Mouse (Mus musculus): Measurements from ENCODE around the gene Fcmr.

Fcmr gene

DNA sequence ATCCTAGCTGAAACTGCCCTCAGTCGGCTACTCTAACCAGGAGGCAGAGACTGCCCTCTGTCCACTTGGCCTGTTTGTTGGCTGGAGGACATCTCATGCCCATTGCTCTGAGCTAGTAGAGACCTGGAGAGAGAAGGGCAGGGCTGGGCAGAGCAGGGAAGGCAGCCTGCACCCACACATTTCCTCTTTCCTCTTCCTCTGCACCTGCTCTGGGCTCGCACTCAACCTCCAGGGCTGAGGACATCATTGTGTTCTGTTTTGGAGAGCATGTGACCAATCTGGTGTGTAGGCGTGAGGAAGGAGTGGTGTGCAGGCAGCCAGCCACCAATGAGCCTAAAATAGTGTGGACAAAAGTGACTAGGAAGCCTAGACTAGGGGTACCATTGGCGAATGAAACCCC lies 1.2 kb upstream of the Fcmr start:
- no peak for DNase-seq (ENCODE audit: low spot score)

DNA sequence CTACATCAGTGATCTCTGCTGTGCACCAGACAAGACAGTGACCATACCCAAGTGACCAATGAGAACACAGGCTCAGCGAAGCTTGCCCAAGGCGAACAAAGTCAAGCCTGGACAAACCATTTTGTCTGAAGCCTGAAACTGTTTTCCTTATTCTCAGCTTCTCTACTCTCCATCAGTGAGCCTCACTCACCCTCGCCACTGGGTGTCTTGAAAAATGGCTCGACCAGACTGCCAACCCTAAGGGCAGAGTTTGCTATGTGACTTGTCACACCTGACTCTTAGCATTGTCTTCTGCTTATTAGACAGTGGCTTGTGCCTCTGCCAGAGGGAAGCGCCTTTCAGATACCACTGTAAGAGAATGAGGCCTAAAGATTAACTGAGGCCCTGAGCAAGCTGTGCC lies 728 bp upstream of the Fcmr start:
- DNase-seq (ENCODE audit: low spot score): no peak

- DNase-seq (ENCODE audit: low spot score): no peak
Measured at GRCm38 (mm10) chr1:130872912-130873311, 7.4 kb downstream of the Fcmr start.

DNA sequence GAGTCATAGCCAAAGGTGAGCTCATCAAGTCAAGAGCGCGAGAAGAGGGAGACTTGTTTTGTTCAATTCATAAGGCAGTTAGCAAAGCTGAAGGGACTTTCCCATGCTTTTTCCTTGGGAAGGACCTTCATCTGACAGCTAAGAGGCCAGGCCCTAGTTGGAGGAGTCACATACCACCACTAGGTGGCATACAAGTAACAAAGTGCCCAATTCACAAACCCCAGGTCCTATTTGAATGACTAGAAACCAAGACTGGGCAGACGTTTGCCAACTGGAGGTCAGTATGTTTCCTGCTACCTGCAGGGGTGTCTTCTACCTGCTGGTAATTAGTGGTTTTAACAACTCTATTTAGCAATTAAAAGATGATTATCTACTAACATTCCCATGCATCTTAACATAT lies 9.7 kb downstream of the Fcmr start:
- peak; percentile 24 for DNase-seq (ENCODE audit: low spot score)

- DNase-seq (ENCODE audit: low spot score): no peak
Measured at GRCm38 (mm10) chr1:130875910-130876309, 10.4 kb downstream of the Fcmr start.

DNA sequence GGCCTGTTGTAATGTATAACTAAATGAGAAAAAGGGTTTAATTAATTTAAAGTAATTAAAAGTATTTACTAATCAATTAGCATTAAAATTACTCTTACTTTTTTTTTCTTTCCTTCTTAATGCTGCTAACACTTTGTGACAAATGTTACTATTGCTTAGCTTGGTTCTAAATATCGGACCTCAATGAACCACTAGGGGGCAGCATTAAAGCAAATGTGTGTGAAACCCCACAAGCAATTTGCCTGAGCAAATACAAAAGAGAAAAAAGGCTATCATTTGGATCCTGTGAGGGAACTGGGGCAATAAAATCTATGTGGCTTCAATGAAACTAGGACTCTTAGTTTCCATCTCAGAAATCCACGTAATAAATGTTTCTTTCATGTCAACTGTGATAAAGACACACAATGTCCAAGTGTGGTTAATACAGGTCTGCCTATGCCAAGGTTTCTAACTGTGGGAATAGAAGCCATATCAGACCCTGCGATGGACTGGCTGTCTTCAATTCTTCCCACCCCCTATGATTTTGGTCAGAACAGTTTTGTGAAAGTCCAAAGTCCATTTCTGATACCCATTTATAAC lies 11.6 kb downstream of the Fcmr start:
- no peak for DNase-seq (ENCODE audit: low spot score)

DNA sequence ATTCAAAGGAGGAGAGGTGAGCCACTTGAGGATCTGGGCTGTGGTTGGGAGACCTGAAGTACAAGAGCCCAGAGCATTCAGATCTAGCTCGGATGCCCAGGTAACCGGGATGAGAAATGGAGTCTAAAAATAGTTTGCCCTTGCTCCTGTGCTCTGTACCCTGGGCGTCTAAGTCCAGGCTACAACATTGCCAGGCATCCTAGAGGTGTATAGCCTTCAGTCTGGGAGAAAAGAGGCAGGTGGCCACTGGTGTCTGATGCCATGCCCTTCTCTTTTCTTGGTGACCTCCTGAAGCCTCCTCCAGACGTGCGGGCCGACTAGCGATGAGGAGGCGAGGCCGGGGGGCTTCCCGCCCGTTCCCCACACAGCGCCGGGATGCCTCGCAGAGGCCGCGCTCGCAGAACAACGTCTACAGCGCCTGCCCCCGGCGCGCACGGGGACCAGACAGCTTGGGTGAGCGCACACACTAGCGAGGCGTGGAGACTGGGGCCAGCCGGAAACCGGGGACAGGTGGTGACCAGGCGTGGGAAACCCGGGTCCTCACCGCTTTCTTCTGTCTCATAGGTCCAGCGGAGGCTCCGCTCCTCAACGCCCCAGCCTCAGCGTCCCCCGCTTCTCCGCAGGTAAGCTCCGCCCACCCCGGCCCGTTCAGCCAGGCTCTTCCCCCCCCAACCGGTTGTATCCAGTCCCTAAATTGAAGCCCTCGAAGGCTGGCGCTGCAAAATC lies 12.6 kb downstream of the Fcmr start:
- no peak for DNase-seq (ENCODE audit: low spot score)

- no peak for DNase-seq (ENCODE audit: low spot score)
Measured at GRCm38 (mm10) chr1:130879927-130880326, 14.5 kb downstream of the Fcmr start.

- DNase-seq (ENCODE audit: low spot score): no peak
Measured at GRCm38 (mm10) chr1:130883146-130883545, 17.7 kb downstream of the Fcmr start.

DNA sequence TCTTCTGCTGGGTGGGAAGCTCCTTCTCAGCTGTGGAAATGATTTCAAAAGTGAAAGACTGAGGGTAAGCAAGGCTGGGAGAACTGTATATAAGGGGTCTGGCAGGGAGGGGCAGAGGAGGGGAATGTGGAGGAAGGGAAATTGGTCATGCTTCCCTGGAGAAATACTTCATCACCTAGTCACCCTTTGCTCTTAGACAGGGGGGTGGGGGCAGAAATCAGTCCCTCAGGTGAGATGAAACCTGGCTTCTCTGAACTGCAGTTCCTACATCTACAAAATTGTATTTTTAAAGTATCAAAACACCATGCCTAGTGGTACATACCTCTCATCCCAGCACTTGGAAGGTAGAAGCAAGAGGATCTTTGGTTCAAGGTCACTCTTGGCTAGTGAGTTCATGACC lies 21.9 kb downstream of the Fcmr start, which contains the start of gene Il24:
TSS of gene Il24 (minus strand) at position 101 of the 400 bp plus-strand sequence.
- DNase-seq (ENCODE audit: low spot score): no peak

DNA sequence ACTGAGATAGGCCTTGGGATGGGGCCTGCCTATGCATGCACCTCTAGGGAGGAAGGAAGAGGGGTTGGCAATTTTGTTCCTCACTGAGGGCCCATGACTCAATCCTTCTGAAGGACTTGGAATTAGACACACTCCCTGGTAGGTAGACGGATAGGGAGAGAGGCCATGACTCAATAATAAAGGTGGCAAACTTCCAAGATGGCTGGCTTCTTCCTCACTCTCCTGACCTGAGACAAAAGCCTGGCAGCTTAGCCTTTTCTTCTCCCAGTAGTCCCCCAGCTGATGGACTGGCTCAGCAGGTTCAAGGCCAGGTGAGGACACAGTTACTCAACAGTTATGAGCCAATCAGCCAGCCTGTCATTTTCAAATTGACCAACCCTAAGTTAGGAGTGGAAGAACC lies 27.0 kb downstream of the Fcmr start:
- peak; percentile 10 for DNase-seq (ENCODE audit: low spot score)

- no peak for DNase-seq (ENCODE audit: low spot score)
Measured at GRCm38 (mm10) chr1:130893329-130894040, 28.0 kb downstream of the Fcmr start.

DNA sequence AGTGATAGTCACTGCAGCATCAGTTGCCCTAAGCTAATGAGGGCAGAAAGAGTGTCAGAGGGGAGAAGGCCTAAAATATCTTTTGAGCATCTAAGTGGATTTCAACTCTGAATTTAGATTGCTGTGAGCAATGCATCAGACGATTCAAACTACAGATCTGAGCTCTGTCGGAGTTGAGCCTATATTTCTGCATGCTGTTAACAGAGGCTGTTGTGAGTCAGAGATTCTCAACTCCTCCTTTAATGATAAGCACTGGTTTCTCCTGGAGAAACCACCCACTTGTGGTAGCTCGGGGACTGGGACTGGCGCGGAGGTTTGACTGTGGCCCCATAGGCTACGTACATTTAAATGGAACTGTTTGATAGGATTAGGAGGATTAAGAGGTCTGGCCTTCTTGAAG lies 29.0 kb downstream of the Fcmr start:
- no peak for DNase-seq (ENCODE audit: low spot score)

DNA sequence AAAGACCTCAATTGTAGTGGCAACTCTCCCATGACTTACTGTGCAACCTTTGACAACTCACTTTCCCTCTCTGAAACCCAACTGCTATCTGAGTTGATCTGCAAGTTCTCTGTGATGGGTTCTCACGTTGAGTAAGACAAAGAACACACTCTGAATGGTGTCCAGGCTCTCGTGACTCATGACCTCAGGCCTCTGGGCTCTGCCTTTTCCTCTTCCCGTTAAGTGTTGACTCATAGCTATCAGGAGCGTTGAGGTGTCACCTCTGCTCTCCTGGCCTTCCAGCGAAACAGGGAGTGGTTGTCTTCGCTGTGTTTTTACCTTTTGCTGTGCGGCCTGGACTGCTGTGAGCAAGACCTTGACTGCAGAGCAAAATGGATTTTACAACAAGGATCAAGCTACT lies 37.0 kb downstream of the Fcmr start:
- no peak for DNase-seq (ENCODE audit: low spot score)

GRCm38 (mm10) chr1:130911401-130912010 lies 46.0 kb downstream of the Fcmr start, which contains the start of gene Il20:
Gene Il20, minus strand, starts transcription at chr1:130911451.
- no peak for DNase-seq (ENCODE audit: low spot score)

- DNase-seq (ENCODE audit: low spot score): no peak
Measured at GRCm38 (mm10) chr1:130918323-130918980, 53.0 kb downstream of the Fcmr start.

DNA sequence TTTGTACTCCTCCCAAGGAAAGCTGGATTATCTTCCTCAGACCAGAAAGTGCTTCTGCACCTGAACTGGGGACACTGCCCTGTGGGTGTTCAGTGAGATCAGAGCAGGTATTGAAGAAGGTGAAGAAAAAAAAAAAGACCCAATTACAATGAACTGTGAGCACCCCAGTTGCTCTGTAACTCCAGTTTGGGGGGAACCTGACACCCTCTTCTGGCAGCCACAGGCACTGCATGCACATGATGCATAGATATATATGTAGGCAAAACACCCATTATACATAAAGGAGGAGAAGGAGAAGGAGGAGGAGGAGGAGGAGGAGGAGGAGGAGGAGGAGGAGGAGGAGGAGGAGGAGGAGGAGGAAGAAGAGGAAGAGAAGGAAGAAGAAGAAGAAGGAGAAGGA lies 61.0 kb downstream of the Fcmr start:
- DNase-seq (ENCODE audit: low spot score): no peak

Data from ovary, adult 18-20 months (tissue).